Mouse (Mus musculus) liver, embryonic 13.5 days (tissue): ENCODE measurements around the gene Exoc6b. TPM values are rescaled to one million over a fixed set of nuclear protein-coding genes. Genes with fewer than 3 reads are reported as not detected.
"Not testable (repeated sequence)": the region's sequence is repeated elsewhere in the genome, so short reads cannot be mapped to it uniquely, and the experiment has no call there.

Experiments
- ATAC-seq: fragments of 200-750 bp; cut with Nextera tagmentation; 2 replicates; pipeline ENCODE4 v1.8.0; 2017; ENCODE audit warnings: low read depth, mild to moderate bottlenecking, moderate number of reproducible peaks, moderate library complexity
- DNase-seq: peaks from one replicate; pipeline ENCODE4 v3.0.0; 2022
- H3K27ac ChIP-seq: fragments of 300-500 bp; sonication (generic); 2 replicates; pipeline ENCODE4 v1.5.1; 2015; ENCODE audit warnings: moderate library complexity, mild to moderate bottlenecking, inconsistent platforms
- H3K27me3 ChIP-seq: fragments of 300-500 bp; sonication (generic); 2 replicates; pipeline ENCODE4 v1.6.1; 2015; ENCODE audit warnings: mild to moderate bottlenecking, inconsistent platforms
- H3K36me3 ChIP-seq: fragments of 300-500 bp; sonication (generic); 2 replicates; pipeline ENCODE4 v1.6.1; 2015; ENCODE audit warnings: mild to moderate bottlenecking, inconsistent platforms
- H3K4me1 ChIP-seq: fragments of 300-500 bp; sonication (generic); replicated peaks from 2 replicates; pipeline ENCODE4 v1.6.1; 2015; ENCODE audit warnings: inconsistent platforms
- H3K4me2 ChIP-seq: fragments of 300-500 bp; sonication (generic); 2 replicates; pipeline ENCODE4 v1.6.1; 2015; ENCODE audit warnings: inconsistent platforms, mild to moderate bottlenecking, moderate library complexity
- H3K4me3 ChIP-seq: fragments of 300-500 bp; sonication (generic); replicated peaks from 2 replicates; pipeline ENCODE4 v1.5.1; 2015; ENCODE audit warnings: mild to moderate bottlenecking, inconsistent platforms
- H3K9ac ChIP-seq: fragments of 300-500 bp; sonication (generic); 2 replicates; pipeline ENCODE4 v1.6.1; 2015; ENCODE audit warnings: mild to moderate bottlenecking, inconsistent platforms
- H3K9me3 ChIP-seq: fragments of 300-500 bp; sonication (generic); replicated peaks from 2 replicates; pipeline ENCODE4 v1.6.1; 2016; ENCODE audit warnings: inconsistent platforms
- WGBS: fragments of 180-500 bp; shearing (Covaris S2); methylation state at CpG from one replicate; pipeline ENCODE4 v1.1.7; 2015; ENCODE audit not compliant: insufficient replicate concordance; 5-methylcytosine and 5-hydroxymethylcytosine counted together
- polyA plus RNA-seq: library from polyadenylated mRNA; unstranded; fragments of >200 nt; fragmentation: Nextera tagmentation; extraction: Ambion mirVana; gene quantifications from 2 replicates; pipeline ENCODE4 v1.2.1, GENCODE M21; 2015

Exoc6b gene
- polyA plus RNA-seq, 1 experiment from 2014 or later, result 3.0 TPM

GRCm38 (mm10) chr6:84617051-84617450, 452.3 kb downstream of the Exoc6b start:
- no peaks in the 10 kb centered on the region for H3K27me3 ChIP-seq
- no peaks in the 10 kb centered on the region for H3K4me1 ChIP-seq
- ATAC-seq (no peak), DNase-seq (no peak)
- H3K9me3 ChIP-seq, result no peaks in the 10 kb centered on the region
- WGBS, result 82% methylated on average over 1 of the region's 1 CpGs
- no peak overlapping the region for H3K4me3 ChIP-seq
- no peak overlapping the region for H3K4me2 ChIP-seq
- no peak overlapping the region for H3K27ac ChIP-seq
- H3K9ac ChIP-seq, result no peak overlapping the region
- no peaks in the 10 kb centered on the region for H3K36me3 ChIP-seq

DNA sequence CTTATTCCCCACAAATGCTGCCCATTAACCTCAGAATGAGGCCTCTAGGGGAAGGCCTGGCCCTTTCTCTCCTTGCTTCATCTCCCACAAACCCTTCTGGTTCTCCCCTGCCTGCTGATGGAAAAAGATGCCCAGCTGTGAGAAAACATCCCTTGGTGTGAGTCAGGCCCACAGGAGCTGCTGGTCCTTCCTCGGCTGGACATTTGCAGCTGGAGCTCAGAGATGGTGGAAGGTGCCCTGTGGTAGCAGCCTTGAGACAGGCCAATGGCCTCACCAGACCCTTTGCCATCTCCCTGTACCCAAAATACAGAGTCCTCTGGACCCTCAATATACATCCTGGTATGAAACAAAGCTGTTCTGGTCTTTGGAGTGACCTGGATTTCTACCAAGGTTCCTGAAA, 452.7 kb downstream of the Exoc6b start:
- Histone ChIP-seq H3K9ac (no peak overlapping the region), H3K9me3 (no peaks in the 10 kb centered on the region), H3K27ac (no peak overlapping the region), H3K36me3 (no peaks in the 10 kb centered on the region), H3K4me2 (no peak overlapping the region), H3K4me3 (no peak overlapping the region), H3K4me1 (no peaks in the 10 kb centered on the region), H3K27me3 (no peaks in the 10 kb centered on the region)
- ATAC-seq (no peak), DNase-seq (no peak)
- WGBS, result 48% methylated on average over 1 of the region's 1 CpGs

- no peaks in the 10 kb centered on the region for H3K36me3 ChIP-seq
- H3K27ac ChIP-seq, result no peak overlapping the region
- ATAC-seq, result no peak
- no peak for DNase-seq
- H3K27me3 ChIP-seq, result no peaks in the 10 kb centered on the region
- no peaks in the 10 kb centered on the region for H3K4me1 ChIP-seq
- H3K4me3 ChIP-seq, result no peak overlapping the region
- WGBS, result 65% methylated on average over 3 of the region's 3 CpGs
- no peaks in the 10 kb centered on the region for H3K9me3 ChIP-seq
- no peak overlapping the region for H3K9ac ChIP-seq
- H3K4me2 ChIP-seq, result no peak overlapping the region
Measured at GRCm38 (mm10) chr6:84613561-84613960, 455.8 kb downstream of the Exoc6b start.

- no peaks in the 10 kb centered on the region for H3K27me3 ChIP-seq
- no peaks in the 10 kb centered on the region for H3K36me3 ChIP-seq
- H3K4me1 ChIP-seq, result no peaks in the 10 kb centered on the region
- WGBS, result 50% methylated on average over 1 of the region's 1 CpGs
- no peak overlapping the region for H3K4me3 ChIP-seq
- DNase-seq (no peak), ATAC-seq (no peak)
- H3K4me2 ChIP-seq, result no peak overlapping the region
- no peaks in the 10 kb centered on the region for H3K9me3 ChIP-seq
- H3K9ac ChIP-seq, result no peak overlapping the region
- H3K27ac ChIP-seq, result no peak overlapping the region
Measured at GRCm38 (mm10) chr6:84601136-84601889, 468.0 kb downstream of the Exoc6b start.

DNA sequence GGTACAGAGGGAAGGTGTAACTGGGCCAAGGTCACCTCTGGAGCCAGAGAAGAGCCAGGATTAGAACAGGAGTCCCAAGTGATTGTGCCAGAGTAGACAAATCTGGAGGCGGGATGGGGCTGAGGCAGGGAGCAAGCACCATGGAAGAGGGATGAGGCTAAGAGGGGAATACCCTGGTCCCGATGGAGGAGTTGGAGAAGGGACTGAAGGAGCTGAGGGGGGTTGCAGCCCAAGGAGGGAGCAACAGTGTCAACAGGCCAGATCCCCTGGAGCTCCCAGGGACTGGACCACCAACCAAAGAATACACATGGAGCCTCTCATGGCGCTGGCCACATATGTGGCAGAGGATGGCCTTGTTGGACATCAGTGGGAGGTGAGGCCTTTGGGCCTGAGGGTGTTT, 470.0 kb downstream of the Exoc6b start:
- not testable (repeated sequence) for DNase-seq, H3K27ac ChIP-seq, H3K36me3 ChIP-seq, H3K4me1 ChIP-seq, H3K9me3 ChIP-seq, H3K9ac ChIP-seq, H3K27me3 ChIP-seq, H3K4me3 ChIP-seq, H3K4me2 ChIP-seq, ATAC-seq
- 61% methylated on average over 3 of the region's 3 CpGs for WGBS

DNA sequence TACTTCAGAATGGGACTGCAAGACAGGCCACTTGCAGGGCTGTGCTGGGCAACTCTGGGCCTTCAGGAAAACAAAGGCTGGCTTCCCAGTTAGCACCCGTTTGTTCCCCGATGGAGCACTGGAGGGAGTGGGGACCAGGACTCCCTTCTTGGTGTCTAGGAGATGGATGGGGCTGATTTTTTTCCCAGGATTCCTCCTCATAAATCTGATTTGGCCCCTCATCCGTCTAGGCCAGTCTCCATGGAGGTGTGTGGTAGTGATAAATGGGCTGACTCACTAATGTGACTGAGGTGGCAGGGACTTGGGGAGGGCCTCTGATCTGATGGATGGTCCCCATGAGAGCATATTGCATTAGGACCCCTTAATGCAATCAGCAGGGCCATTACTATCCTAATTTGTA, 470.6 kb downstream of the Exoc6b start:
- 57% methylated on average over 3 of the region's 3 CpGs for WGBS
- Histone ChIP-seq H3K4me3 (no peak overlapping the region), H3K4me1 (no peaks in the 10 kb centered on the region), H3K27ac (no peak overlapping the region), H3K9ac (no peak overlapping the region), H3K27me3 (no peaks in the 10 kb centered on the region), H3K9me3 (no peaks in the 10 kb centered on the region), H3K36me3 (no peaks in the 10 kb centered on the region), H3K4me2 (no peak overlapping the region)
- DNase-seq, result no peak
- ATAC-seq, result no peak

GRCm38 (mm10) chr6:84594626-84595025, 474.7 kb downstream of the Exoc6b start:
- Histone ChIP-seq H3K4me2 (no peak overlapping the region), H3K4me1 (peaks cover 10% of the 10 kb centered on the region), H3K27ac (no peak overlapping the region), H3K9ac (no peak overlapping the region), H3K36me3 (no peaks in the 10 kb centered on the region), H3K4me3 (no peak overlapping the region), H3K9me3 (no peaks in the 10 kb centered on the region), H3K27me3 (peaks cover 23% of the 10 kb centered on the region)
- WGBS, result 72% methylated on average over 3 of the region's 3 CpGs
- DNase-seq (no peak), ATAC-seq (no peak)

GRCm38 (mm10) chr6:84593693-84594092, 475.6 kb downstream of the Exoc6b start, which contains the start of gene Cyp26b1:
Cyp26b1 (minus strand) TSS chr6:84593908.
- DNase-seq, result no peak
- Histone ChIP-seq H3K9ac (no peak within 1 kb of the TSS), H3K27me3 (peaks cover 33% of the 10 kb centered on the region), H3K9me3 (no peaks in the 10 kb centered on the region), H3K36me3 (no peaks in the 10 kb centered on the region), H3K4me2 (no peak within 1 kb of the TSS), H3K27ac (no peak within 1 kb of the TSS), H3K4me1 (peaks cover 16% of the 10 kb centered on the region), H3K4me3 (no peak within 1 kb of the TSS)
- no peak for ATAC-seq
- WGBS, result 74% methylated on average over 10 of the region's 10 CpGs

DNA sequence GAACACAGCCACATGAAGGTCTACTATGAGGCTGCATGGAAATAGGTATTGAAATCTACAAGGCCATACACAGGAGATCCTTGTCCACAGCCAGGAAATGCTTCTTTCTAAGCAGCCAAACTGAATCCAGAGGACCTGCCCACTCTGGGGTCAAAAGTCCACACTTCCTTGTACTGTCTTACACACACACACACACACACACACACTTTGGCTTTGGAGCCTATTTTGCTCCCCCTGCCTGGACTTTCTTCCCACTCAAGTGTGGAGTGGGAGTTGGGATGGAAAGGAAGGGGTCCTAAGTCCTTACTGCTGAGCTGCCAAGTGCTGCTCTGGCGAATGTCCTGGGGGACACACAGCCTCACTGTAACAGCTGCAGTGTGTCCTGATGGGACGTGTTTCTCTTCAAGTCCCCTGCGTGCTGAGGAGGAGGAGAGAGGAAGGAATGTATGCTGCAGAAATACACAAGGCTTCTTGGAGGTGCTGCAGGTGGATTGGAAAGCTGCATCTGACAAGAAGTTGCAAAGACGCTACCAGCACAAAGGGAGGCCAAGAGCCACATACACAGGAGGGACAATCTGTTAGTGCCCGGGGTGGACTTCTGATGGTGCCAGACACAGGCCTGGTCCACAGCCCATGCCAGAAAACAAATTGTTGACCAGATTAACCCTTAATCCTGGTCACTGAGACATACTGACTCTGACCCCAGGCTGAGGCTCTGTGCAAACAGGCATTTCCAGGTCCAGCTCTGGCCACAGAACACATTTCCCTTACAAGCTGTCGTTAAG, 478.2 kb downstream of the Exoc6b start:
- H3K9me3 ChIP-seq, result no peaks in the 10 kb centered on the region
- no peak overlapping the region for H3K27ac ChIP-seq
- WGBS, result 58% methylated on average over 6 of the region's 6 CpGs
- no peak overlapping the region for H3K9ac ChIP-seq
- peaks cover 58% of the 10 kb centered on the region for H3K27me3 ChIP-seq
- H3K4me1 ChIP-seq, result peaks cover 26% of the 10 kb centered on the region
- DNase-seq (no peak), ATAC-seq (no peak)
- no peak overlapping the region for H3K4me3 ChIP-seq
- H3K4me2 ChIP-seq, result no peak overlapping the region
- no peaks in the 10 kb centered on the region for H3K36me3 ChIP-seq

DNA sequence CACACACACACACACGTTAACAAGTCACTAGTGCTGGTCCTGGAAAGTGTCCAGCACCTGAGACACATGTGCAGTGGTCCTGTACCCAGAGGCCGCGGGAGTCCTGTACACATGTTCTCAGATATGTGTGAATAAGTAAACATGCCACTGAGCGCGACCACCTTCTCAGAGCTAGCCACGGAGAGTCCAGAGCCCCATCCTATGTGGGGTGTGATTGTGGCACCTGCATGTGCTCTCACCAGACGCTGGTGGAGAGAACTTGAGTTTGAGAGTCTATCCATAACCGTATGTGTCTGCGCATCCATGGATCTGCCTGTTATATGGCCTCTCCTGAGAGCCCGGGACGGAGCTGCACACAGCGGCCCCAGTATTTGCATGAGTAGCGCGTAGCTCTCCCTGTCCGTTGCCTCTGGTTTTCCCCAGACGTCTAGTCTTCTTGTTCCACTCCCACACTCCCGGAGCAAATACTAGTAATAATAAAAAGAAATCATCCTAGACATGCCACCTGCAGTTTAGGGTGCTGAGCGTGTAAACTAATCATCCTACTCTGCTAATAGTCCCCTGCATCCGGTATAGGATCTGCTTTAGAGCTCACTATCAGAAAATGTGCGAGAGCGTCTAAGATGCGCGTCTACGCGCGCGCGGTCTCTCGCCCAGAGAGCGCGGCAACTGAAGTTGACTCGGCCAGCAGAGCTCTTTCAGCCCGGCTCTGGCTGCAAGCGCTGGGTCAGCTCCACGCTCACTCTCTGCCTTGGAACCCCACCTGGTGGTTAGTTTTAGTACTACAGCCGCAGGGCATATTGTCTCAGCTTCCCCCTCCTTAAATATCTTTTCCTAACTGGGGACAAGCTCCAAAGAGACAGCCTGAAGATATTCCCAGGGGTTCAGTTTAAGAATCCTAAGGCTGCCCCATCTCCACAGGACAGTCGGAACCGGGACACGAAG, 479.3 kb downstream of the Exoc6b start:
- no peak overlapping the region for H3K4me3 ChIP-seq
- H3K4me1 ChIP-seq, result peaks cover 37% of the 10 kb centered on the region
- ATAC-seq (0 out of 2 replicates have a peak, but pooled peaks have one; percentile 48), DNase-seq (peak; percentile 36)
- H3K27ac ChIP-seq, result no peak overlapping the region
- 5% methylated on average over 39 of the region's 39 CpGs for WGBS
- H3K4me2 ChIP-seq, result no peak overlapping the region
- H3K27me3 ChIP-seq, result peaks cover 69% of the 10 kb centered on the region
- no peaks in the 10 kb centered on the region for H3K36me3 ChIP-seq
- H3K9me3 ChIP-seq, result no peaks in the 10 kb centered on the region
- no peak overlapping the region for H3K9ac ChIP-seq
